Mouse (Mus musculus) small intestine, adult 2 months (tissue): ENCODE measurements around the gene Itga2b. TPM values are rescaled to one million over a fixed set of nuclear protein-coding genes. Genes with fewer than 3 reads are reported as not detected.

Source experiments
- H3K27ac ChIP-seq: fragments of 200-500 bp; 2 replicates; pipeline ENCODE4 v1.5.1; 2012; ENCODE audit warnings: low read depth, low read length, control low read depth, inconsistent platforms; ENCODE audit not compliant: insufficient read depth
- H3K27me3 ChIP-seq: fragments of 200-500 bp; 2 replicates; pipeline ENCODE4 v1.6.1; 2012; ENCODE audit warnings: mild to moderate bottlenecking, moderate library complexity, low read length, inconsistent platforms; ENCODE audit not compliant: control insufficient read depth, insufficient read depth
- H3K36me3 ChIP-seq: fragments of 200-500 bp; 2 replicates; pipeline ENCODE4 v1.6.1; 2012; ENCODE audit warnings: mild to moderate bottlenecking, low read length, control low read depth, inconsistent platforms; ENCODE audit not compliant: control insufficient read depth, insufficient read depth
- H3K4me1 ChIP-seq: fragments of 200-500 bp; 2 replicates; pipeline ENCODE4 v1.6.1; 2012; ENCODE audit warnings: low read length, inconsistent platforms, mixed read lengths; ENCODE audit not compliant: control insufficient read depth, insufficient read depth, insufficient read length
- H3K4me3 ChIP-seq: fragments of 200-500 bp; 2 replicates; pipeline ENCODE4 v1.5.1; 2012; ENCODE audit warnings: low read depth, mild to moderate bottlenecking, control low read depth, inconsistent platforms, low read length, moderate library complexity
- CTCF ChIP-seq: fragments of 200-500 bp; IDR thresholded peaks from 2 replicates; pipeline ENCODE4 v1.5.1; 2012; ENCODE audit warnings: low read depth, mild to moderate bottlenecking, control low read depth, inconsistent platforms, low read length, moderate library complexity, mixed read lengths; ENCODE audit not compliant: insufficient replicate concordance, insufficient read length; ENCODE audit errors: extremely low read depth
- POLR2A ChIP-seq: fragments of 200-500 bp; IDR thresholded peaks from 2 replicates; pipeline ENCODE4 v1.6.1; 2012; ENCODE audit warnings: low read depth, mild to moderate bottlenecking, control low read depth, inconsistent platforms, low read length, moderate library complexity
- WGBS: fragments of 180-500 bp; shearing (Covaris S2); methylation state at CpG from one replicate; pipeline ENCODE4 v1.1.7; 2018; 5-methylcytosine and 5-hydroxymethylcytosine counted together
- polyA plus RNA-seq: library from polyadenylated mRNA; depleted of rRNA; stranded (reverse); fragments of >200 nt; gene quantifications from 2 replicates; pipeline ENCODE4 v1.2.3, GENCODE M21; 2012

Gene Itga2b
- polyA plus RNA-seq, 1 experiment: 3.9 TPM

GRCm38 (mm10) chr11:102409795-102410330, 60.1 kb downstream of the Itga2b start:
- H3K4me1 ChIP-seq: 0 out of 2 replicates have a peak, but pooled peaks cover 3% of the 10 kb centered on the region
- H3K4me3 ChIP-seq: no peak overlapping the region
- 82% methylated on average over 3 of the region's 3 CpGs for WGBS
- H3K36me3 ChIP-seq: peaks cover 2% of the 10 kb centered on the region; the same call in 1 of the 2 replicates
- TF ChIP-seq POLR2A: no peak
- TF ChIP-seq CTCF: no peak
- no peaks in the 10 kb centered on the region for H3K27me3 ChIP-seq
- H3K27ac ChIP-seq: no peak overlapping the region

DNA sequence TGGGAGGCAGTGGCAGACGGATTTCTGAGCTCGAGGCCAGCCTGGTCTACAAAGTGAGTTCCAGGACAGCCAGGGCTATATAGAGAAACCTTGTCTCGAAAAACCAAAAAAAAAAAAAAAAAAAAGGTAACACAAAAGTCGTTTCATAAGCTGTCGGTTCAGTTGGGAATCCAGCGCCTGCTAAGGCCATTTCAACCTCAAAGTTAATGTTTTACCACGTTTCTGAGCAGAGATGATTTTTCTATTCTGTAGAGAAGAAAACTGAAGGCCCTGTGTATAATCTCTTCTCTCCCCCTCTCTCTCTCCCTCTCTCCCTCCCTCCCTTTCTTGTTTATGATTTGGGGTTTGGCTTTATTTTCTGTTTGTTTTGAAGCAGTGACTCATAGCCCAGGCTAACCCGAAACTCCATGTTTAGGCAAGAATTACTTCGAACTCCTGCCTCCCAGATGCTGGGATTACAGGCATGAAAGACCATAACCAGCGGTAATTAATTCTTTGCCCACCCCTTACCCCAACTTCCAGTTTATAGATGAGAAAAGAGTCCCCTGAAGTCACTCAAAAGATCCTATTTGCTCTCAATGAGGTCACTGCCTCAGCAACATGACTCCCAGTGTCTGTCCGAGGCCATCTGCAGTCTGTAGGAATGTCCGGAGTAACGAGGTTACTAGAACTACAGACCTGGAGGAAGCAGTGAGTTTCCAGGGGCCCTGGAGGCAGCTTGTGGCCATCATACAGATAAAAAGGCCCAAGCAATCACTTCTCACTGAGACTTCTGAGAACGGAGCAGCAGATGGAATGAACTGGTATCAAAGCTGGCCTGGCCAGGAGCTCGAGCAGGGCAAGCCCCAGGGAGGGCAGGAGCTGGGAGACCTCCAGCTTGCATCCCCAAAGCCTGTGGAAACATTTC, 60.8 kb downstream of the Itga2b start:
- TF ChIP-seq CTCF (no peak), POLR2A (no peak)
- no peaks in the 10 kb centered on the region for H3K27me3 ChIP-seq
- H3K27ac ChIP-seq: peak overlapping the region; percentile 75
- H3K4me1 ChIP-seq: peaks cover 9% of the 10 kb centered on the region; the same call in 1 of the 2 replicates
- peak overlapping the region; percentile 50 for H3K4me3 ChIP-seq
- H3K36me3 ChIP-seq: peaks cover 8% of the 10 kb centered on the region
- WGBS: 24% methylated on average over 15 of the region's 15 CpGs

GRCm38 (mm10) chr11:102408344-102408876, 61.5 kb downstream of the Itga2b start:
- no peaks in the 10 kb centered on the region for H3K27me3 ChIP-seq
- peaks cover 15% of the 10 kb centered on the region for H3K36me3 ChIP-seq
- H3K4me1 ChIP-seq: peaks cover 9% of the 10 kb centered on the region
- peak overlapping the region; percentile 90 for H3K4me3 ChIP-seq
- peak; percentile 59 for TF ChIP-seq POLR2A
- TF ChIP-seq CTCF: no peak
- H3K27ac ChIP-seq: peak overlapping the region; percentile 83
- WGBS: under 1% methylated on average over 32 of the region's 32 CpGs

DNA sequence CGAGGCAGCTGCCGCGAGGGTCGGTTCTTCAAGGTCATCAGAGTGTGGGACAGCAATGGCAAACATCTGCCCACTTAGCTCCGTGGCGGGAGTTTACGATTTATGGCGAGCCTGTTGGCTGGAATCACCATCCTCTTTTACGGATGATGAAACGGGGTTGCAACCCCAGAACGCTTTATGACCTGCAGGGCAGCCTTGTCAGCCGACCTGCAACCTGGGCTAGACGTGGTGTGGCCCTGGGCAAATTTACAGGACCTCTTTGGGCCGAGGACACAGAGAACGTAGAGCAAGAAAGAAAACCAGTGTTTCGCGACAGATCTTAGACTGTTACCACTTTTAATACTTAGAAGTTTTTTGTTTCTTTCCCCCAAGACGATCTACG, 62.1 kb downstream of the Itga2b start, which contains the start of gene Slc25a39:
TSS of gene Slc25a39 (minus strand) at position 113 of the 382 bp plus-strand sequence.
- H3K27ac ChIP-seq: peak within 1 kb of the TSS; percentile 83
- H3K27me3 ChIP-seq: no peaks in the 10 kb centered on the region
- H3K4me1 ChIP-seq: peaks cover 9% of the 10 kb centered on the region
- under 1% methylated on average over 19 of the region's 19 CpGs for WGBS
- H3K36me3 ChIP-seq: peaks cover 21% of the 10 kb centered on the region
- TF ChIP-seq POLR2A (no peak), CTCF (no peak)
- peak within 1 kb of the TSS; percentile 90 for H3K4me3 ChIP-seq

- WGBS: under 1% methylated on average over 84 of the region's 85 CpGs
- Histone ChIP-seq H3K27me3 (no peaks in the 10 kb centered on the region), H3K27ac (peak overlapping the region; percentile 83), H3K4me3 (peak overlapping the region; percentile 90), H3K4me1 (peaks cover 9% of the 10 kb centered on the region), H3K36me3 (peaks cover 27% of the 10 kb centered on the region)
- peak; percentile 83; the same call in 1 of the 2 replicates for TF ChIP-seq POLR2A
- no peak for TF ChIP-seq CTCF
These were observed 62.8 kb downstream of the Itga2b start for GRCm38 (mm10) chr11:102406900-102407833.

DNA sequence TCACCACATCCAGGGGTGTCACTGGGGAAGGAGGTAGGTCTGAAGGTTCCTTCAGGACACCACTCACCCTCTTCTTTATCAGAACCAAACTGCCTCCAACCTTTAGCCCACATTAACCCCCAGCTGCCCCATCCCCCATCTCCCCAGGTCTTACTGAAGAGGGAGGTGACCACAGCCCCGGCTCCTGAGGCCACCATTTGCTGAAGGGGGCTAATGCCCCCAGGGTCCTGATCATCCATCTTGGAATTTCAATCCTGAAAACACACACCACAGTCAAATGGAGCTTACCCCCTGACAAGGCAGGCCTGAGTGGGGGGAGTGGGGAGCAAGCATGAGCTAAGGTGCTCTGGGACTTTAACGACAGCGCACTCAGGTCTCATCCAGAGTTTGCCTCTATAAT, 63.5 kb downstream of the Itga2b start:
- Histone ChIP-seq H3K27ac (peak overlapping the region; percentile 74; the same call in 1 of the 2 replicates), H3K4me3 (peak overlapping the region; percentile 90), H3K4me1 (peaks cover 9% of the 10 kb centered on the region), H3K27me3 (no peaks in the 10 kb centered on the region), H3K36me3 (peaks cover 29% of the 10 kb centered on the region)
- WGBS: 10% methylated on average over 3 of the region's 3 CpGs
- TF ChIP-seq CTCF (no peak), POLR2A (no peak)
